Mouse (Mus musculus): Measurements from ENCODE around the gene Azi2.

GRCm38 (mm10) chr9:118012928-118013327, 27.4 kb upstream of the Azi2 start:
- TF ChIP-seq MYOD1 (IDR thresholded peaks at IDR 0.05; ENCODE audit: control insufficient read depth in 1 of 3, insufficient read length in 2 of 3, low read depth in 2 of 3), result no peak
- no peak for TF ChIP-seq POLR2A (IDR thresholded peaks at IDR 0.05; ENCODE audit: insufficient read length, low read depth)
- TF ChIP-seq MAX (IDR thresholded peaks at IDR 0.05; ENCODE audit: low read depth), result no peak
- TF ChIP-seq REST (IDR thresholded peaks at IDR 0.05; ENCODE audit: insufficient read depth, insufficient read length), result no peak
- no peak for TF ChIP-seq CEBPB (IDR thresholded peaks at IDR 0.05; ENCODE audit: insufficient read depth, poor library complexity, severe bottlenecking)
- no peak for TF ChIP-seq USF1 (IDR thresholded peaks at IDR 0.05; ENCODE audit: low read depth)
- no peak for TF ChIP-seq MYOG (IDR thresholded peaks at IDR 0.05; ENCODE audit: control insufficient read depth in 1 of 3, insufficient read depth in 1 of 3, insufficient read length in 2 of 3, low read depth in 2 of 3)
- TF ChIP-seq TCF12 (IDR thresholded peaks at IDR 0.05; ENCODE audit: insufficient read depth, poor library complexity, severe bottlenecking), result no peak
- TF ChIP-seq POLR2AphosphoS2 (IDR thresholded peaks at IDR 0.05; ENCODE audit: insufficient read length, low read depth), result no peak
- TF ChIP-seq E2F4 (IDR thresholded peaks at IDR 0.05; ENCODE audit: insufficient read depth), result no peak
